In genomic region chr15:82353745-82354113, GRCm38 (mm10) we compare ENCODE assay signal across 8 mouse cellular contexts. TPM values are rescaled to one million over a fixed set of nuclear protein-coding genes. Genes with fewer than 3 reads are reported as not detected.
DNase-seq lines count a peak whose midpoint lies in the region; ATAC-seq and TF ChIP-seq lines count a peak whose summit lies in the region.

No protein-coding gene starts in this region.

- H3K27ac ChIP-seq in heart, adult 2 months = peak overlapping the region; percentile 99
- peak overlapping the region; percentile 88 for H3K27ac ChIP-seq in forebrain, embryonic 15.5 days (replicated peaks)
- peak overlapping the region; percentile 70 for H3K27ac ChIP-seq in macrophage

- peak overlapping the region; percentile 89 for H3K9ac ChIP-seq in heart, adult 2 months (ENCODE audit: low read depth, low read length)
- H3K9ac ChIP-seq in forebrain, embryonic 15.5 days (replicated peaks) = peak overlapping the region; percentile 99

- peak overlapping the region; percentile 81 for H3K4me2 ChIP-seq in forebrain, embryonic 15.5 days (replicated peaks)

- H3K4me3 ChIP-seq in heart, adult 2 months = peak overlapping the region; percentile 82
- H3K4me3 ChIP-seq in E14TG2a.4 (replicated peaks; ENCODE audit: low read length) (peak overlapping the region; percentile 99), macrophage (ENCODE audit: inconsistent target) (peak overlapping the region; percentile 94)
- peak overlapping the region; percentile 99 for H3K4me3 ChIP-seq in forebrain, embryonic 15.5 days

- no peak for TF ChIP-seq POLR2A in heart, adult 2 months (IDR thresholded peaks at IDR 0.05; ENCODE audit: insufficient read depth, low read depth, low read length)

- no peaks in the 10 kb centered on the region for H3K27me3 ChIP-seq in heart, adult 2 months (ENCODE audit: control insufficient read depth, insufficient read depth, low read length)
- no peaks in the 10 kb centered on the region for H3K27me3 ChIP-seq in E14TG2a.4 (ENCODE audit: insufficient read depth, low read length)
- H3K27me3 ChIP-seq in forebrain, embryonic 15.5 days = no peaks in the 10 kb centered on the region

- no peak; the same call in 1 of the 2 replicates for ATAC-seq in forebrain, embryonic 15.5 days (replicated peaks)

- no peak for TF ChIP-seq EP300 in heart, adult 2 months (IDR thresholded peaks at IDR 0.05; ENCODE audit: insufficient read depth, low read depth, low read length)

- H3K9me3 ChIP-seq in E14TG2a.4 (ENCODE audit: low read length) = no peaks in the 10 kb centered on the region
- no peaks in the 10 kb centered on the region for H3K9me3 ChIP-seq in forebrain, embryonic 15.5 days

- under 1% methylated on average over 23 of the region's 23 CpGs for WGBS in heart, adult 2 months
- WGBS in forebrain, embryonic 15.5 days = under 1% methylated on average over 23 of the region's 23 CpGs
- 1% methylated on average over 17 of the region's 23 CpGs for WGBS in macrophage (ENCODE audit: missing documents)

- no peaks in the 10 kb centered on the region; the same call in none of the 2 replicates for H3K36me3 ChIP-seq in heart, adult 2 months (ENCODE audit: control insufficient read depth, insufficient read depth, low read length)
- H3K36me3 ChIP-seq in E14TG2a.4 (ENCODE audit: insufficient read depth, low read length) (peaks cover 43% of the 10 kb centered on the region), macrophage (ENCODE audit: inconsistent target) (peaks cover 18% of the 10 kb centered on the region)
- H3K36me3 ChIP-seq in forebrain, embryonic 15.5 days = peaks cover 22% of the 10 kb centered on the region

- intact Hi-C loops in heart, adult 2 months (cut with DNase I) = loop anchor here (2.0 kb wide), 1 partner anchor 63 kb away; no protein-coding TSS in a partner anchor

- H3K79me2 ChIP-seq in heart, adult 2 months (replicated peaks; ENCODE audit: control insufficient read depth, insufficient read depth, low read length) = peaks cover 3% of the 10 kb centered on the region; the same call in 1 of the 2 replicates
- H3K79me2 ChIP-seq in macrophage (ENCODE audit: inconsistent target) = peaks cover 51% of the 10 kb centered on the region

- no peak for DNase-seq in heart, adult 2 months
- DNase-seq in heart, postnatal 4 days = no peak
- DNase-seq in adrenal gland, postnatal 36 days = no peak
- no peak for DNase-seq in adrenal gland, adult 18-20 months (ENCODE audit: low spot score in 2 of 2)
- no peak for DNase-seq in urinary bladder, adult 2 months (ENCODE audit: low spot score)

- TF ChIP-seq CTCF in heart, adult 2 months (IDR thresholded peaks at IDR 0.05) = no peak
- TF ChIP-seq CTCF in E14TG2a.4 (conservative IDR thresholded peaks at IDR 0.05; ENCODE audit: low read length) = no peak

- peaks cover 14% of the 10 kb centered on the region for H3K4me1 ChIP-seq in heart, adult 2 months (ENCODE audit: control insufficient read depth, insufficient read depth, low read length)
- H3K4me1 ChIP-seq in E14TG2a.4 (replicated peaks; ENCODE audit: low read depth, low read length) = peaks cover 67% of the 10 kb centered on the region
- H3K4me1 ChIP-seq in forebrain, embryonic 15.5 days = peaks cover 26% of the 10 kb centered on the region

RNA-seq across cellular contexts. Expression of gene Ndufa6, which starts 0.4 kb away (rescaled TPM):
- total RNA-seq in heart, adult 2 months (2021) = 100 to 1,000 TPM; 659 to 775 TPM
- 609 and 726 TPM in 2 replicates for polyA plus RNA-seq in heart, adult 2 months (2012; rRNA removed)
- 100 to 1,000 TPM; 438 to 494 TPM for total RNA-seq in heart, postnatal 4 days (2021)
- polyA plus RNA-seq in forebrain, embryonic 15.5 days (2015; fragmentation: Nextera tagmentation; extraction: Ambion mirVana) = 322 and 334 TPM in 2 replicates
- 10 to 100 TPM in 25 of 26 experiments, 1 to 10 TPM in 1; 8.3 to 66.7 (median 26.3) TPM for total RNA-seq in macrophage (2018; cell fraction: chromatin; rRNA removed)
- total RNA-seq in macrophage (2018; cell fraction: cytosol; rRNA removed) = 100 to 1,000 TPM; 111 to 184 (median 147) TPM
- 10 to 100 TPM; 21.2 to 80.3 (median 44.2) TPM for total RNA-seq in macrophage (2018; cell fraction: nucleus; rRNA removed)
- polyA plus RNA-seq in macrophage (2018) = 111 to 200 TPM (median 159 TPM) in 3 replicates
- total RNA-seq in adrenal gland, postnatal 36 days (2021) = 100 to 1,000 TPM; 439 to 578 TPM
- total RNA-seq in adrenal gland, adult 18-20 months (2021) = 100 to 1,000 TPM; 512 to 543 TPM
- polyA plus RNA-seq in urinary bladder, adult 2 months (2012; rRNA removed) = 429 and 475 TPM in 2 replicates

RNA-seq across cellular contexts. Expression of gene Smdt1, which starts 15.0 kb away (rescaled TPM):
- total RNA-seq in heart, adult 2 months (2021) = 100 to 1,000 TPM; 183 to 202 TPM
- polyA plus RNA-seq in heart, adult 2 months (2012; rRNA removed) = 231 and 248 TPM in 2 replicates
- total RNA-seq in heart, postnatal 4 days (2021) = 100 to 1,000 TPM; 176 to 206 TPM
- 292 and 313 TPM in 2 replicates for polyA plus RNA-seq in forebrain, embryonic 15.5 days (2015; fragmentation: Nextera tagmentation; extraction: Ambion mirVana)
- 10 to 100 TPM in 25 of 26 experiments, 1 to 10 TPM in 1; 9.2 to 43.0 (median 21.2) TPM for total RNA-seq in macrophage (2018; cell fraction: chromatin; rRNA removed)
- 100 to 1,000 TPM; 168 to 308 (median 231) TPM for total RNA-seq in macrophage (2018; cell fraction: cytosol; rRNA removed)
- 10 to 100 TPM; 18.5 to 85.0 (median 49.4) TPM for total RNA-seq in macrophage (2018; cell fraction: nucleus; rRNA removed)
- polyA plus RNA-seq in macrophage (2018) = 151 to 223 TPM (median 166 TPM) in 3 replicates
- total RNA-seq in adrenal gland, postnatal 36 days (2021) = 100 to 1,000 TPM; 166 to 186 TPM
- total RNA-seq in adrenal gland, adult 18-20 months (2021) = 100 to 1,000 TPM; 173 to 178 TPM
- 180 and 204 TPM in 2 replicates for polyA plus RNA-seq in urinary bladder, adult 2 months (2012; rRNA removed)

RNA-seq across cellular contexts. Expression of gene Pheta2, which starts 15.0 kb away (rescaled TPM):
- total RNA-seq in heart, adult 2 months (2021) = 1 to 10 TPM in 1 of 2 experiments, under 1 TPM in 1; 0.70 to 1.2 TPM
- 0.76 and 1.3 TPM in 2 replicates for polyA plus RNA-seq in heart, adult 2 months (2012; rRNA removed)
- 1 to 10 TPM; 3.7 to 4.8 TPM for total RNA-seq in heart, postnatal 4 days (2021)
- polyA plus RNA-seq in forebrain, embryonic 15.5 days (2015; fragmentation: Nextera tagmentation; extraction: Ambion mirVana) = 1.4 and 1.5 TPM in 2 replicates
- 1 to 10 TPM in 20 of 26 experiments, under 1 TPM in 6; 0.25 to 3.5 (median 1.5) TPM for total RNA-seq in macrophage (2018; cell fraction: chromatin; rRNA removed)
- total RNA-seq in macrophage (2018; cell fraction: cytosol; rRNA removed) = 1 to 10 TPM in 18 of 26 experiments, under 1 TPM in 8; 0.48 to 2.4 (median 1.3) TPM
- 1 to 10 TPM in 19 of 26 experiments, under 1 TPM in 7; 0.34 to 4.4 (median 1.5) TPM for total RNA-seq in macrophage (2018; cell fraction: nucleus; rRNA removed)
- polyA plus RNA-seq in macrophage (2018) = 0.70 to 1.6 TPM (median 1.00 TPM) in 3 replicates
- total RNA-seq in adrenal gland, postnatal 36 days (2021) = 1 to 10 TPM in 1 of 2 experiments, under 1 TPM in 1; 0.59 to 1.1 TPM
- total RNA-seq in adrenal gland, adult 18-20 months (2021) = 1 to 10 TPM in 1 of 2 experiments, under 1 TPM in 1; 0.46 to 1.1 TPM
- polyA plus RNA-seq in urinary bladder, adult 2 months (2012; rRNA removed) = 3.9 and 4.8 TPM in 2 replicates

RNA-seq across cellular contexts. Expression of gene Naga, which starts 15.0 kb away (rescaled TPM):
- 10 to 100 TPM; 22.6 to 27.0 TPM for total RNA-seq in heart, adult 2 months (2021)
- polyA plus RNA-seq in heart, adult 2 months (2012; rRNA removed) = 48.3 and 54.3 TPM in 2 replicates
- 10 to 100 TPM; 40.0 to 41.1 TPM for total RNA-seq in heart, postnatal 4 days (2021)
- 23.2 and 23.9 TPM in 2 replicates for polyA plus RNA-seq in forebrain, embryonic 15.5 days (2015; fragmentation: Nextera tagmentation; extraction: Ambion mirVana)
- 100 to 1,000 TPM in 21 of 26 experiments, 10 to 100 TPM in 5; 76.6 to 224 (median 156) TPM for total RNA-seq in macrophage (2018; cell fraction: chromatin; rRNA removed)
- total RNA-seq in macrophage (2018; cell fraction: cytosol; rRNA removed) = 100 to 1,000 TPM in 18 of 26 experiments, 10 to 100 TPM in 8; 78.5 to 144 (median 108) TPM
- 100 to 1,000 TPM; 122 to 283 (median 212) TPM for total RNA-seq in macrophage (2018; cell fraction: nucleus; rRNA removed)
- 77.0 to 153 TPM (median 125 TPM) in 3 replicates for polyA plus RNA-seq in macrophage (2018)
- 10 to 100 TPM; 59.1 to 68.1 TPM for total RNA-seq in adrenal gland, postnatal 36 days (2021)
- total RNA-seq in adrenal gland, adult 18-20 months (2021) = 10 to 100 TPM; 46.1 to 67.0 TPM
- 84.6 and 87.2 TPM in 2 replicates for polyA plus RNA-seq in urinary bladder, adult 2 months (2012; rRNA removed)

RNA-seq across cellular contexts. Expression of gene Cyp2d22, which starts 26.3 kb away (rescaled TPM):
- total RNA-seq in heart, adult 2 months (2021) = 10 to 100 TPM; 25.5 to 27.0 TPM
- 44.0 and 48.4 TPM in 2 replicates for polyA plus RNA-seq in heart, adult 2 months (2012; rRNA removed)
- total RNA-seq in heart, postnatal 4 days (2021) = 10 to 100 TPM; 15.0 to 17.1 TPM
- 1.9 and 2.7 TPM in 2 replicates for polyA plus RNA-seq in forebrain, embryonic 15.5 days (2015; fragmentation: Nextera tagmentation; extraction: Ambion mirVana)
- under 1 TPM in 1 of 26 experiments, not detected in 25; 0.22 TPM for total RNA-seq in macrophage (2018; cell fraction: chromatin; rRNA removed)
- total RNA-seq in macrophage (2018; cell fraction: cytosol; rRNA removed) = not detected
- total RNA-seq in macrophage (2018; cell fraction: nucleus; rRNA removed) = not detected
- polyA plus RNA-seq in macrophage (2018) = not detected in 3 replicates
- total RNA-seq in adrenal gland, postnatal 36 days (2021) = 10 to 100 TPM; 34.1 to 36.4 TPM
- total RNA-seq in adrenal gland, adult 18-20 months (2021) = 10 to 100 TPM; 47.7 to 48.8 TPM
- polyA plus RNA-seq in urinary bladder, adult 2 months (2012; rRNA removed) = 52.5 and 56.2 TPM in 2 replicates
